Mouse (Mus musculus): ENCODE measurements at regions not wholly inside any gene's neighbourhood (a gene's known extent, or its start where the extent isn't known, plus 50 kb on each side); places are given as distances from the start of the nearest gene placed in this dataset.
"Not testable (repeated sequence)": the region's sequence is repeated elsewhere in the genome, so short reads cannot be mapped to it uniquely, and the experiment has no call there.

GRCm38 (mm10) chr10:66683160-66683559 lies 412.8 kb upstream of the Jmjd1c start:
- Histone ChIP-seq H3K9me3 (peaks cover 13% of the 10 kb centered on the region), H3K27ac (replicated peaks) (no peak overlapping the region), H3K36me3 (replicated peaks) (no peaks in the 10 kb centered on the region), H3K27me3 (replicated peaks; ENCODE audit: low read depth, poor library complexity, severe bottlenecking) (no peaks in the 10 kb centered on the region), H3K4me1 (no peaks in the 10 kb centered on the region), H3K4me3 (no peak overlapping the region)
- 87% methylated on average over 6 of the region's 6 CpGs for WGBS
- DNase-seq (ENCODE audit: low spot score) = no peak

- H3K27me3 ChIP-seq (replicated peaks; ENCODE audit: low read depth, poor library complexity, severe bottlenecking); H3K4me3 ChIP-seq; H3K36me3 ChIP-seq (replicated peaks); H3K27ac ChIP-seq (replicated peaks); H3K4me1 ChIP-seq; DNase-seq (ENCODE audit: low spot score): not testable (repeated sequence)
- H3K9me3 ChIP-seq = peaks cover 23% of the 10 kb centered on the region
- WGBS = 76% methylated on average over 2 of the region's 2 CpGs
These were observed 406.7 kb upstream of the Jmjd1c start for GRCm38 (mm10) chr10:66689196-66689595.

- Histone ChIP-seq H3K27me3 (replicated peaks; ENCODE audit: low read depth, poor library complexity, severe bottlenecking) (no peaks in the 10 kb centered on the region), H3K27ac (replicated peaks) (no peak overlapping the region), H3K4me3 (no peak overlapping the region), H3K36me3 (replicated peaks) (no peaks in the 10 kb centered on the region), H3K4me1 (no peaks in the 10 kb centered on the region), H3K9me3 (no peaks in the 10 kb centered on the region; the same call in 1 of the 2 replicates)
- no peak for DNase-seq (ENCODE audit: low spot score)
- 90% methylated on average over 11 of the region's 11 CpGs for WGBS
These were observed 401.2 kb upstream of the Jmjd1c start for GRCm38 (mm10) chr10:66694549-66695285.

GRCm38 (mm10) chr10:66714926-66715325 lies 381.0 kb upstream of the Jmjd1c start:
- H3K36me3 ChIP-seq (replicated peaks); H3K27me3 ChIP-seq (replicated peaks; ENCODE audit: low read depth, poor library complexity, severe bottlenecking); DNase-seq (ENCODE audit: low spot score); H3K27ac ChIP-seq (replicated peaks); H3K4me3 ChIP-seq; H3K4me1 ChIP-seq: not testable (repeated sequence)
- 0 out of 2 replicates have a peak, but pooled peaks cover 14% of the 10 kb centered on the region for H3K9me3 ChIP-seq
- WGBS = 92% methylated on average over 9 of the region's 9 CpGs

GRCm38 (mm10) chr10:66717909-66718308 lies 378.0 kb upstream of the Jmjd1c start:
- Histone ChIP-seq H3K27me3 (replicated peaks; ENCODE audit: low read depth, poor library complexity, severe bottlenecking) (no peaks in the 10 kb centered on the region), H3K36me3 (replicated peaks) (no peaks in the 10 kb centered on the region), H3K4me3 (no peak overlapping the region), H3K9me3 (peaks cover 27% of the 10 kb centered on the region; the same call in 1 of the 2 replicates), H3K4me1 (no peaks in the 10 kb centered on the region), H3K27ac (replicated peaks) (no peak overlapping the region)
- DNase-seq (ENCODE audit: low spot score) = no peak
- 74% methylated on average over 7 of the region's 7 CpGs for WGBS

GRCm38 (mm10) chr10:66719796-66720195 lies 376.1 kb upstream of the Jmjd1c start:
- 91% methylated on average over 11 of the region's 11 CpGs for WGBS
- H3K4me1 ChIP-seq = no peaks in the 10 kb centered on the region
- H3K36me3 ChIP-seq (replicated peaks) = no peaks in the 10 kb centered on the region
- no peaks in the 10 kb centered on the region for H3K27me3 ChIP-seq (replicated peaks; ENCODE audit: low read depth, poor library complexity, severe bottlenecking)
- peaks cover 27% of the 10 kb centered on the region; the same call in 1 of the 2 replicates for H3K9me3 ChIP-seq
- DNase-seq (ENCODE audit: low spot score) = no peak
- H3K4me3 ChIP-seq = no peak overlapping the region
- no peak overlapping the region for H3K27ac ChIP-seq (replicated peaks)

- Histone ChIP-seq H3K27me3 (replicated peaks; ENCODE audit: low read depth, poor library complexity, severe bottlenecking) (no peaks in the 10 kb centered on the region), H3K36me3 (replicated peaks) (no peaks in the 10 kb centered on the region)
- WGBS = 92% methylated on average over 5 of the region's 5 CpGs
These were observed 362.3 kb upstream of the Jmjd1c start for GRCm38 (mm10) chr10:66733631-66734030.

GRCm38 (mm10) chr10:66734853-66735252 lies 361.1 kb upstream of the Jmjd1c start:
- Histone ChIP-seq H3K9me3 (peaks cover 2% of the 10 kb centered on the region; the same call in 1 of the 2 replicates), H3K4me1 (no peaks in the 10 kb centered on the region), H3K27ac (replicated peaks) (no peak overlapping the region), H3K4me3 (no peak overlapping the region), H3K27me3 (replicated peaks; ENCODE audit: low read depth, poor library complexity, severe bottlenecking) (no peaks in the 10 kb centered on the region), H3K36me3 (replicated peaks) (no peaks in the 10 kb centered on the region)
- no peak for DNase-seq (ENCODE audit: low spot score)
- WGBS = 64% methylated on average over 5 of the region's 5 CpGs

More at GRCm38 (mm10) chr10:66733631-66734030, 362.3 kb upstream of the Jmjd1c start:
- DNase-seq (ENCODE audit: low spot score) = no peak
- Histone ChIP-seq H3K4me1 (no peaks in the 10 kb centered on the region), H3K9me3 (peaks cover 7% of the 10 kb centered on the region), H3K4me3 (no peak overlapping the region), H3K27ac (replicated peaks) (no peak overlapping the region)

GRCm38 (mm10) chr10:66739017-66739416 lies 356.9 kb upstream of the Jmjd1c start:
- Histone ChIP-seq H3K27ac (replicated peaks) (no peak overlapping the region), H3K4me3 (no peak overlapping the region), H3K27me3 (replicated peaks; ENCODE audit: low read depth, poor library complexity, severe bottlenecking) (no peaks in the 10 kb centered on the region), H3K36me3 (replicated peaks) (no peaks in the 10 kb centered on the region), H3K9me3 (no peaks in the 10 kb centered on the region), H3K4me1 (no peaks in the 10 kb centered on the region)
- 75% methylated on average over 6 of the region's 7 CpGs for WGBS
- DNase-seq (ENCODE audit: low spot score) = no peak

GRCm38 (mm10) chr10:66741819-66742218 lies 354.1 kb upstream of the Jmjd1c start:
- Histone ChIP-seq H3K9me3 (no peaks in the 10 kb centered on the region), H3K4me3 (no peak overlapping the region), H3K27me3 (replicated peaks; ENCODE audit: low read depth, poor library complexity, severe bottlenecking) (no peaks in the 10 kb centered on the region), H3K4me1 (no peaks in the 10 kb centered on the region), H3K27ac (replicated peaks) (no peak overlapping the region), H3K36me3 (replicated peaks) (no peaks in the 10 kb centered on the region)
- 64% methylated on average over 3 of the region's 3 CpGs for WGBS
- peak; percentile 47 for DNase-seq (ENCODE audit: low spot score)

- no peaks in the 10 kb centered on the region for H3K36me3 ChIP-seq (replicated peaks)
- 93% methylated on average over 6 of the region's 6 CpGs for WGBS
These were observed 352.7 kb upstream of the Jmjd1c start for GRCm38 (mm10) chr10:66743254-66743653.

GRCm38 (mm10) chr10:66745871-66746270 lies 350.1 kb upstream of the Jmjd1c start:
- no peaks in the 10 kb centered on the region for H3K36me3 ChIP-seq (replicated peaks)
- no peak overlapping the region for H3K4me3 ChIP-seq
- H3K9me3 ChIP-seq = no peaks in the 10 kb centered on the region
- H3K4me1 ChIP-seq = no peaks in the 10 kb centered on the region
- H3K27ac ChIP-seq (replicated peaks) = no peak overlapping the region
- DNase-seq (ENCODE audit: low spot score) = no peak
- WGBS = 95% methylated on average over 10 of the region's 10 CpGs
- peaks cover 7% of the 10 kb centered on the region; the same call in 1 of the 2 replicates for H3K27me3 ChIP-seq (replicated peaks; ENCODE audit: low read depth, poor library complexity, severe bottlenecking)

More at GRCm38 (mm10) chr10:66743254-66743653, 352.7 kb upstream of the Jmjd1c start:
- Histone ChIP-seq H3K4me3 (no peak overlapping the region), H3K4me1 (no peaks in the 10 kb centered on the region), H3K27ac (replicated peaks) (no peak overlapping the region), H3K9me3 (no peaks in the 10 kb centered on the region), H3K27me3 (replicated peaks; ENCODE audit: low read depth, poor library complexity, severe bottlenecking) (no peaks in the 10 kb centered on the region)
- DNase-seq (ENCODE audit: low spot score) = no peak

- H3K4me3 ChIP-seq = no peak overlapping the region
- no peak overlapping the region for H3K27ac ChIP-seq (replicated peaks)
- 88% methylated on average over 7 of the region's 7 CpGs for WGBS
- H3K9me3 ChIP-seq = no peaks in the 10 kb centered on the region
- H3K4me1 ChIP-seq = no peaks in the 10 kb centered on the region
- DNase-seq (ENCODE audit: low spot score) = no peak
- no peaks in the 10 kb centered on the region for H3K36me3 ChIP-seq (replicated peaks)
- peaks cover 7% of the 10 kb centered on the region; the same call in 1 of the 2 replicates for H3K27me3 ChIP-seq (replicated peaks; ENCODE audit: low read depth, poor library complexity, severe bottlenecking)
These were observed 343.6 kb upstream of the Jmjd1c start for GRCm38 (mm10) chr10:66752237-66752810.
